Mouse (Mus musculus) ovary, postnatal 36 days (tissue): ENCODE data around the gene Vmn1r228.

Source experiments
- DNase-seq: peaks from one replicate; pipeline ENCODE4 v3.0.0; 2022; ENCODE audit warnings: low spot score, mixed read lengths

The Vmn1r228 gene

GRCm38 (mm10) chr17:20786057-20786456 lies at the start of gene Vmn1r228:
Gene Vmn1r228 (minus strand): TSS chr17:20786157.
- DNase-seq: no peak

- no peak for DNase-seq
These were observed 25.3 kb upstream of the Vmn1r228 start, which contains the start of gene Vmn1r229 for GRCm38 (mm10) chr17:20811255-20811654. Gene Vmn1r229 (plus strand): TSS chr17:20811555.

GRCm38 (mm10) chr17:20729543-20729942 lies 56.4 kb downstream of the Vmn1r228 start, which contains the start of gene Vmn1r227:
Gene Vmn1r227 (plus strand): TSS chr17:20729843.
- no peak for DNase-seq
